Mouse (Mus musculus) urinary bladder, postnatal 10 days (tissue): ENCODE measurements around the gene Wrnip1.

ENCODE experiments used
- DNase-seq: peaks from one replicate; pipeline ENCODE4 v3.0.0; 2022; ENCODE audit warnings: low spot score

Wrnip1 gene

GRCm38 (mm10) chr13:32807624-32808023 is 5.8 kb downstream of the Wrnip1 start:
- no peak for DNase-seq

GRCm38 (mm10) chr13:32819241-32819640 is 17.4 kb downstream of the Wrnip1 start:
- DNase-seq: no peak

- no peak for DNase-seq
Observed at GRCm38 (mm10) chr13:32819926-32820325, 18.1 kb downstream of the Wrnip1 start.

GRCm38 (mm10) chr13:32821671-32822070 is 19.8 kb downstream of the Wrnip1 start:
- no peak for DNase-seq

- no peak for DNase-seq
Observed at GRCm38 (mm10) chr13:32823126-32823525, 21.3 kb downstream of the Wrnip1 start.

GRCm38 (mm10) chr13:32824377-32825330 is 22.8 kb downstream of the Wrnip1 start:
- DNase-seq: no peak

- DNase-seq: no peak
Observed at GRCm38 (mm10) chr13:32825546-32825945, 23.7 kb downstream of the Wrnip1 start.

- DNase-seq: no peak
Observed at GRCm38 (mm10) chr13:32827111-32827822, 25.4 kb downstream of the Wrnip1 start.

GRCm38 (mm10) chr13:32827951-32828350 is 26.1 kb downstream of the Wrnip1 start:
- no peak for DNase-seq

GRCm38 (mm10) chr13:32828886-32829285 is 27.0 kb downstream of the Wrnip1 start:
- no peak for DNase-seq

- DNase-seq: no peak
Observed at GRCm38 (mm10) chr13:32831505-32832273, 29.9 kb downstream of the Wrnip1 start.

GRCm38 (mm10) chr13:32832776-32833175 is 30.9 kb downstream of the Wrnip1 start:
- DNase-seq: no peak

- DNase-seq: no peak
Observed at GRCm38 (mm10) chr13:32833237-32833636, 31.4 kb downstream of the Wrnip1 start.

- DNase-seq: no peak
Observed at GRCm38 (mm10) chr13:32834513-32834912, 32.7 kb downstream of the Wrnip1 start.

GRCm38 (mm10) chr13:32839314-32839713 is 37.5 kb downstream of the Wrnip1 start:
- DNase-seq: no peak

GRCm38 (mm10) chr13:32841349-32841748 is 39.5 kb downstream of the Wrnip1 start:
- DNase-seq: no peak

- no peak for DNase-seq
Observed at GRCm38 (mm10) chr13:32846221-32846620, 44.4 kb downstream of the Wrnip1 start.

GRCm38 (mm10) chr13:32849092-32849491 is 47.3 kb downstream of the Wrnip1 start:
- no peak for DNase-seq

- no peak for DNase-seq
Observed at GRCm38 (mm10) chr13:32849531-32850123, 47.8 kb downstream of the Wrnip1 start.

- DNase-seq: no peak
Observed at GRCm38 (mm10) chr13:32850156-32850555, 48.3 kb downstream of the Wrnip1 start.

- no peak for DNase-seq
Observed at GRCm38 (mm10) chr13:32850668-32851404, 49.0 kb downstream of the Wrnip1 start, which contains the start of gene Serpinb1a. Serpinb1a (minus strand) TSS chr13:32851185.
